Mouse (Mus musculus) heart, postnatal 0 days (tissue): ENCODE results near the gene Epha6. TPM values are rescaled to one million over a fixed set of nuclear protein-coding genes. Genes with fewer than 3 reads are reported as not detected.

Experiments
- ATAC-seq: fragments of 200-750 bp; cut with Nextera tagmentation; 2 replicates; pipeline ENCODE4 v1.8.0; 2017; ENCODE audit warnings: low read depth, moderate number of reproducible peaks, moderate library complexity; ENCODE audit not compliant: insufficient read depth
- DNase-seq: peaks from one replicate; pipeline ENCODE4 v3.0.0-alpha.2; 2016; ENCODE audit warnings: low spot score
- H3K27ac ChIP-seq: fragments of 300-500 bp; sonication (generic); 2 replicates; pipeline ENCODE4 v1.5.1; 2014; ENCODE audit warnings: low read depth, mild to moderate bottlenecking
- H3K27me3 ChIP-seq: fragments of 300-500 bp; sonication (generic); 2 replicates; pipeline ENCODE4 v1.6.1; 2014; ENCODE audit warnings: low read length, mixed read lengths; ENCODE audit not compliant: control insufficient read depth, insufficient read depth
- H3K36me3 ChIP-seq: fragments of 300-500 bp; sonication (generic); replicated peaks from 2 replicates; pipeline ENCODE4 v1.6.1; 2014; ENCODE audit warnings: low read length, mixed read lengths; ENCODE audit not compliant: control insufficient read depth, insufficient read depth
- H3K4me1 ChIP-seq: fragments of 300-500 bp; sonication (generic); 2 replicates; pipeline ENCODE4 v1.6.1; 2014; ENCODE audit warnings: antibody characterized with exemption; ENCODE audit not compliant: control insufficient read depth, insufficient read depth
- H3K4me2 ChIP-seq: fragments of 300-500 bp; sonication (generic); 2 replicates; pipeline ENCODE4 v1.6.1; 2014; ENCODE audit warnings: low read depth, mild to moderate bottlenecking, low read length, moderate library complexity
- H3K4me3 ChIP-seq: fragments of 300-500 bp; sonication (generic); 2 replicates; pipeline ENCODE4 v1.5.1; 2014; ENCODE audit warnings: low read depth, low read length
- H3K9ac ChIP-seq: fragments of 300-500 bp; sonication (generic); replicated peaks from 2 replicates; pipeline ENCODE4 v1.6.1; 2014; ENCODE audit warnings: low read depth, low read length, mixed read lengths
- H3K9me3 ChIP-seq: fragments of 300-500 bp; sonication (generic); replicated peaks from 2 replicates; pipeline ENCODE4 v1.6.1; 2016; ENCODE audit warnings: low read length; ENCODE audit not compliant: control insufficient read depth
- CTCF ChIP-seq: IDR thresholded peaks from 2 replicates; pipeline ENCODE4 v1.5.1; 2016; ENCODE audit warnings: antibody characterized with exemption, control low read depth, low read depth
- EP300 ChIP-seq: IDR thresholded peaks from 2 replicates; pipeline ENCODE4 v1.6.1; 2016; ENCODE audit warnings: antibody characterized with exemption, low read depth
- WGBS: fragments of 180-500 bp; shearing (Covaris S2); extraction: QIAGEN DNeasy Blood & Tissue Kit; methylation state at CpG from one replicate; pipeline ENCODE4 v1.1.7; 2014; 5-methylcytosine and 5-hydroxymethylcytosine counted together
- polyA plus RNA-seq: library from polyadenylated mRNA; unstranded; fragments of >200 nt; fragmentation: Nextera tagmentation; extraction: Ambion mirVana; gene quantifications from 2 replicates; pipeline ENCODE4 v1.2.1, GENCODE M21; 2015
- total RNA-seq: library from RNA; depleted of rRNA; stranded (reverse); fragments of >200 nt; gene quantifications from 2 replicates; pipeline ENCODE4 v1.2.3, GENCODE M21; 2014; ENCODE audit warnings: low replicate concordance

Gene Epha6
- total and polyA plus RNA-seq, 2 experiments from 2014 or later: not detected

- TF ChIP-seq EP300 (no peak), CTCF (no peak)
- ATAC-seq: no peak
- no peaks in the 10 kb centered on the region for H3K4me1 ChIP-seq
- H3K9ac ChIP-seq: no peak overlapping the region
- no peaks in the 10 kb centered on the region for H3K36me3 ChIP-seq
- H3K27ac ChIP-seq: no peak overlapping the region
- no peak for DNase-seq
- no peak overlapping the region for H3K4me3 ChIP-seq
- H3K4me2 ChIP-seq: no peak overlapping the region
- no peaks in the 10 kb centered on the region for H3K9me3 ChIP-seq
- WGBS: 70% methylated on average over 3 of the region's 3 CpGs
- no peaks in the 10 kb centered on the region for H3K27me3 ChIP-seq
Measured at GRCm38 (mm10) chr16:59871792-59872191, 733.5 kb downstream of the Epha6 start.

- 59% methylated on average over 7 of the region's 7 CpGs for WGBS
- DNase-seq (no peak), ATAC-seq (no peak)
- H3K36me3 ChIP-seq: no peaks in the 10 kb centered on the region
- H3K27me3 ChIP-seq: no peaks in the 10 kb centered on the region
- no peak for TF ChIP-seq CTCF
- no peak for TF ChIP-seq EP300
- no peak overlapping the region for H3K4me2 ChIP-seq
- no peak overlapping the region for H3K9ac ChIP-seq
- no peaks in the 10 kb centered on the region for H3K4me1 ChIP-seq
- H3K9me3 ChIP-seq: no peaks in the 10 kb centered on the region
- H3K27ac ChIP-seq: no peak overlapping the region
- no peak overlapping the region for H3K4me3 ChIP-seq
Measured at GRCm38 (mm10) chr16:59854160-59854717, 751.1 kb downstream of the Epha6 start.

GRCm38 (mm10) chr16:59852689-59853088, 752.6 kb downstream of the Epha6 start:
- H3K27ac ChIP-seq: no peak overlapping the region
- H3K9me3 ChIP-seq: no peaks in the 10 kb centered on the region
- no peak overlapping the region for H3K4me3 ChIP-seq
- H3K4me1 ChIP-seq: no peaks in the 10 kb centered on the region
- no peak overlapping the region for H3K9ac ChIP-seq
- H3K27me3 ChIP-seq: no peaks in the 10 kb centered on the region
- no peak for ATAC-seq
- no peak overlapping the region for H3K4me2 ChIP-seq
- no peak for DNase-seq
- 49% methylated on average over 2 of the region's 2 CpGs for WGBS
- TF ChIP-seq EP300 (no peak), CTCF (no peak)
- H3K36me3 ChIP-seq: no peaks in the 10 kb centered on the region

GRCm38 (mm10) chr16:59846574-59846973, 758.8 kb downstream of the Epha6 start:
- TF ChIP-seq EP300 (no peak), CTCF (peak; percentile 60)
- Histone ChIP-seq H3K36me3 (no peaks in the 10 kb centered on the region), H3K9me3 (no peaks in the 10 kb centered on the region), H3K4me3 (no peak overlapping the region), H3K27me3 (no peaks in the 10 kb centered on the region), H3K4me2 (no peak overlapping the region), H3K4me1 (no peaks in the 10 kb centered on the region), H3K27ac (no peak overlapping the region), H3K9ac (no peak overlapping the region)
- ATAC-seq (no peak), DNase-seq (peak; percentile 21)
- WGBS: 13% methylated on average over 3 of the region's 3 CpGs

- no peaks in the 10 kb centered on the region for H3K27me3 ChIP-seq
- no peak for TF ChIP-seq EP300
- TF ChIP-seq CTCF: no peak
Measured at GRCm38 (mm10) chr16:59836778-59837177, 768.6 kb downstream of the Epha6 start.

GRCm38 (mm10) chr16:59836304-59836703, 769.0 kb downstream of the Epha6 start:
- Histone ChIP-seq H3K27ac (no peak overlapping the region), H3K36me3 (no peaks in the 10 kb centered on the region)

More at GRCm38 (mm10) chr16:59836778-59837177, 768.6 kb downstream of the Epha6 start:
- H3K9ac ChIP-seq: no peak overlapping the region
- H3K27ac ChIP-seq: no peak overlapping the region
- H3K9me3 ChIP-seq: no peaks in the 10 kb centered on the region
- no peak overlapping the region for H3K4me2 ChIP-seq
- H3K36me3 ChIP-seq: no peaks in the 10 kb centered on the region
- H3K4me3 ChIP-seq: no peak overlapping the region
- no peak for DNase-seq
- no peaks in the 10 kb centered on the region for H3K4me1 ChIP-seq
- no peak for ATAC-seq
- WGBS: 72% methylated on average over 4 of the region's 4 CpGs

More at GRCm38 (mm10) chr16:59836304-59836703, 769.0 kb downstream of the Epha6 start:
- ATAC-seq (no peak), DNase-seq (no peak)
- no peaks in the 10 kb centered on the region for H3K4me1 ChIP-seq
- no peak overlapping the region for H3K9ac ChIP-seq
- WGBS: 80% methylated on average over 10 of the region's 10 CpGs
- TF ChIP-seq EP300 (no peak), CTCF (no peak)
- H3K9me3 ChIP-seq: no peaks in the 10 kb centered on the region
- no peaks in the 10 kb centered on the region for H3K27me3 ChIP-seq
- no peak overlapping the region for H3K4me2 ChIP-seq
- no peak overlapping the region for H3K4me3 ChIP-seq
